Comparison of ENCODE assay signal across 8 mouse cellular contexts in the genomic region with DNA sequence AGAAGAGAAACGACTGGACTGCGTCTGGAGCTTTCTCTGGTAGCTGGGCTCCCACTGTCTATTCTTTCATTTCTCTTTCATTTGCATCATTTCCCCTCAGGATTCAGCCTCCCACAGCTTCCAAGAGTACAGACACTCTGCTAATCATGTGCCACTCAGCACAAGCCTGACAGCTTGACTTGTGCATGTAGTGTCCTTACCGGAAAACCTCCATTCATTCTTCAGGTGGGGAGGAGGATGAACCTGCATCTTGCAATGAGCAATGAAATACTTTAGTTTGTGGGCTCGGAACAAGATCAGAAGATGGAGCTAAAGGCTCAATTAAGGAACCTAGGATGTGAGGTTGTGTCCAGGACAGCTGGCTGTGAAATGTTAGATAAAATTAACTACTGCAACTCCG.
DNase-seq lines count a peak whose midpoint lies in the region; ATAC-seq lines count a peak whose summit lies in the region.

No protein-coding gene starts in this region.

- ATAC-seq in erythroblast, adult 5-6 weeks (replicated peaks; ENCODE audit: low FRiP score, poor library complexity, severe bottlenecking) = no peak
- no peak for ATAC-seq in heart, embryonic 15.5 days (replicated peaks; ENCODE audit: insufficient number of reproducible peaks, insufficient read depth, low FRiP score, low read depth)
- no peak for ATAC-seq in liver, embryonic 15.5 days (ENCODE audit: insufficient read depth)
- no peak for ATAC-seq in stomach, embryonic 16.5 days (ENCODE audit: insufficient read depth, low FRiP score)

- H3K27me3 ChIP-seq in erythroblast, embryonic 14.5 days (ENCODE audit: control insufficient read depth) = peaks cover 23% of the 10 kb centered on the region
- H3K27me3 ChIP-seq in heart, embryonic 15.5 days = 0 out of 2 replicates have a peak, but pooled peaks cover 6% of the 10 kb centered on the region
- peaks cover 15% of the 10 kb centered on the region for H3K27me3 ChIP-seq in liver, embryonic 15.5 days
- H3K27me3 ChIP-seq in stomach, embryonic 16.5 days (ENCODE audit: control insufficient read depth, insufficient read depth, low read length) = no peaks in the 10 kb centered on the region

- WGBS in heart, embryonic 15.5 days = 8% methylated on average over 5 of the region's 5 CpGs
- WGBS in liver, embryonic 15.5 days (ENCODE audit: insufficient replicate concordance) = 10% methylated on average over 5 of the region's 5 CpGs
- WGBS in stomach, embryonic 16.5 days = 5% methylated on average over 5 of the region's 5 CpGs

- H3K9me3 ChIP-seq in erythroblast, embryonic 14.5 days (ENCODE audit: control insufficient read depth, low read length) = no peaks in the 10 kb centered on the region
- H3K9me3 ChIP-seq in heart, embryonic 15.5 days (replicated peaks) = no peaks in the 10 kb centered on the region
- no peaks in the 10 kb centered on the region for H3K9me3 ChIP-seq in liver, embryonic 15.5 days (replicated peaks)
- H3K9me3 ChIP-seq in stomach, embryonic 16.5 days (replicated peaks; ENCODE audit: control insufficient read depth, low read length) = no peaks in the 10 kb centered on the region

- no peaks in the 10 kb centered on the region for H3K36me3 ChIP-seq in erythroblast, embryonic 14.5 days (ENCODE audit: control insufficient read depth)
- H3K36me3 ChIP-seq in heart, embryonic 15.5 days = no peaks in the 10 kb centered on the region
- no peaks in the 10 kb centered on the region for H3K36me3 ChIP-seq in liver, embryonic 15.5 days (replicated peaks)
- H3K36me3 ChIP-seq in stomach, embryonic 16.5 days (ENCODE audit: control insufficient read depth, insufficient read depth, low read length) = no peaks in the 10 kb centered on the region

- no peak overlapping the region for H3K27ac ChIP-seq in heart, embryonic 15.5 days
- peak overlapping the region; percentile 67 for H3K27ac ChIP-seq in liver, embryonic 15.5 days (replicated peaks)
- H3K27ac ChIP-seq in stomach, embryonic 16.5 days (ENCODE audit: low read length) = peak overlapping the region; percentile 33; the same call in 1 of the 2 replicates

- H3K9ac ChIP-seq in heart, embryonic 15.5 days = peak overlapping the region; percentile 44; the same call in 1 of the 2 replicates
- peak overlapping the region; percentile 21; the same call in 1 of the 2 replicates for H3K9ac ChIP-seq in liver, embryonic 15.5 days
- H3K9ac ChIP-seq in stomach, embryonic 16.5 days (ENCODE audit: low read length) = peak overlapping the region; percentile 82

- peak; percentile 32 to 36 for DNase-seq in right cerebral cortex, adult 2 months (ENCODE audit: low spot score in 2 of 2)
- DNase-seq in right cerebral cortex, postnatal 14 days = no peak
- DNase-seq in kidney, adult 11 months = no peak

- H3K4me1 ChIP-seq in erythroblast, embryonic 14.5 days (ENCODE audit: control insufficient read depth) = peaks cover 6% of the 10 kb centered on the region
- H3K4me1 ChIP-seq in heart, embryonic 15.5 days (replicated peaks) = peaks cover 14% of the 10 kb centered on the region
- H3K4me1 ChIP-seq in liver, embryonic 15.5 days (replicated peaks) = no peaks in the 10 kb centered on the region
- peaks cover 13% of the 10 kb centered on the region for H3K4me1 ChIP-seq in stomach, embryonic 16.5 days (ENCODE audit: control insufficient read depth, insufficient read depth, low read length)

- peak overlapping the region; percentile 51 for H3K4me3 ChIP-seq in erythroblast, embryonic 14.5 days (replicated peaks)
- H3K4me3 ChIP-seq in heart, embryonic 15.5 days = peak overlapping the region; percentile 55
- peak overlapping the region; percentile 55 for H3K4me3 ChIP-seq in liver, embryonic 15.5 days (replicated peaks)
- peak overlapping the region; percentile 69 for H3K4me3 ChIP-seq in stomach, embryonic 16.5 days (replicated peaks; ENCODE audit: low read length)

- peak overlapping the region; percentile 96 for H3K4me2 ChIP-seq in heart, embryonic 15.5 days
- peak overlapping the region; percentile 75 for H3K4me2 ChIP-seq in liver, embryonic 15.5 days
- peak overlapping the region; percentile 98 for H3K4me2 ChIP-seq in stomach, embryonic 16.5 days (ENCODE audit: low read depth, low read length)

Comparison
In these comparisons a context has a peak if more than half of its experiments do, and no peak if none do; other contexts are left out.
1. DNase-seq: peak in right cerebral cortex, adult 2 months (2 of 2); none in right cerebral cortex, postnatal 14 days (single experiment) and kidney, adult 11 months (single experiment).
2. H3K9ac ChIP-seq: peak in every context shown above with its lines; median percentile 82 in stomach, embryonic 16.5 days; 44 in heart, embryonic 15.5 days; 21 in liver, embryonic 15.5 days.
3. Peak in every context shown above with its lines, with median percentiles within 50 percentile points of each other: H3K4me3 ChIP-seq and H3K4me2 ChIP-seq.